Mouse (Mus musculus) kidney, adult 2 months (tissue): ENCODE measurements around the gene Tcf25.

Experiments used
- CTCF ChIP-seq: fragments of 200-500 bp; conservative IDR thresholded peaks from 2 replicates; pipeline ENCODE4 v1.5.1; 2011; ENCODE audit warnings: low read depth, mild to moderate bottlenecking, control low read depth, low read length, moderate library complexity, mixed read lengths; ENCODE audit not compliant: insufficient read depth, insufficient read length
- POLR2A ChIP-seq: fragments of 200-500 bp; IDR thresholded peaks from one replicate; pipeline ENCODE4 v1.6.1; 2011; ENCODE audit warnings: low read depth, low read length, control low read depth

DNA sequence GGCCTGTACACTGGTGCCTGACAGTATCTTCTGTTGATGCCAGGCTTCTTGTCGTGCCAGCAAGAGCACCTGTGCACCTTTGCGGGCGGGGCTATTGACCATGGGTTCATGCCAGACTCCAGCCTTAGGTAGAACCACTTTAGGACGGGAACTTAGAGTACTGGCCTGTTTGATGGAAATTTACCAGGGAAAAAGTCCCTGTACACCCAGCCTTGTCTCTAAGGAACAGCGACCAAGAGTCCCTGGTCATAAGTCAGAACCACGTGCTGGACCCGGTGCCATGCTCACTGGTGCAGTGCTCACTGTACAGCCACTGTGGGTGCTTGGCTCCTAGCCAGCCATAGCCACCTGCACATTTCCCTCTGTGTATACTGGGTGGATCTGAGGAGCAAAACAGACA lies 15.5 kb downstream of the Tcf25 start:
- TF ChIP-seq POLR2A: no peak
- no peak for TF ChIP-seq CTCF
